Mouse (Mus musculus) cortical plate, adult 2 months (tissue): ENCODE results near the gene Gm1043.

Source experiments
- CTCF ChIP-seq: fragments of 200-500 bp; IDR thresholded peaks from 2 replicates; pipeline ENCODE4 v1.5.1; 2011; ENCODE audit warnings: mild to moderate bottlenecking, control low read depth, low read length; ENCODE audit not compliant: insufficient read depth; ENCODE audit errors: extremely low read depth
- POLR2A ChIP-seq: fragments of 200-500 bp; IDR thresholded peaks from 2 replicates; pipeline ENCODE4 v1.6.1; 2011; ENCODE audit warnings: mild to moderate bottlenecking, low read length, control low read depth; ENCODE audit not compliant: insufficient read depth; ENCODE audit errors: extremely low read depth

DNA sequence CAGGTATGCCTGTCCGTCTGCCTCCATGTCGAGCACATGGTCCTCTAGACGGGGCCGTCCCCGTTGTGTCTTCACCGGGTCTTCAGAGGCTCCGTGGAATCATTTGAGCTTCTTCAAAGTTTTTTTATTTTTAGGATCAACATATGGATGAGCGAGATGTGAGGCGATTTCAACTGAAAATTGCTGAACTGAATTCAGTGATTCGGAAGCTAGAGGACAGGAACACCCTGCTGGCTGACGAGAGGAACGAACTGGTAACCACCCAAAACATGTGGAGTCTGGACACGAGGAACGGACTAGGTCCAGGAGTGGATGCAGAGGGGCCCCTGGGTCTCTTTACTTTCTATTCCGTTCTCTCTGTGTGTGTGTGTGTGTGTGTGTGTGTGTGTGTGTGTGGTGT, 16.5 kb downstream of the Gm1043 start:
- TF ChIP-seq CTCF (no peak), POLR2A (no peak)
